Mouse (Mus musculus) bone marrow, adult 2 months (tissue): ENCODE measurements at regions not wholly inside any gene's neighbourhood (a gene's known extent, or its start where the extent isn't known, plus 50 kb on each side); places are given as distances from the start of the nearest gene placed in this dataset.

Source experiments
- H3K27ac ChIP-seq: fragments of 200-500 bp; 2 replicates; pipeline ENCODE4 v1.5.1; 2012; ENCODE audit warnings: low read depth, mild to moderate bottlenecking, control low read depth, inconsistent platforms, low read length; ENCODE audit not compliant: control insufficient read depth, poor library complexity, insufficient read depth
- H3K4me1 ChIP-seq: fragments of 200-500 bp; 2 replicates; pipeline ENCODE4 v1.6.1; 2011; ENCODE audit warnings: low read length; ENCODE audit not compliant: control insufficient read depth, insufficient read depth
- H3K4me3 ChIP-seq: fragments of 200-500 bp; replicated peaks from 2 replicates; pipeline ENCODE3; 2011; ENCODE audit warnings: mild to moderate bottlenecking, low read depth, low read length, control low read depth; ENCODE audit not compliant: control insufficient read depth
- CTCF ChIP-seq: fragments of 200-500 bp; IDR thresholded peaks from 2 replicates; pipeline ENCODE4 v1.5.1; 2011; ENCODE audit warnings: low read length, control low read depth; ENCODE audit not compliant: control insufficient read depth, insufficient read depth
- POLR2A ChIP-seq: fragments of 200-500 bp; IDR thresholded peaks from 2 replicates; pipeline ENCODE4 v1.6.1; 2011; ENCODE audit warnings: low read depth, mild to moderate bottlenecking, control low read depth, low read length, borderline replicate concordance; ENCODE audit not compliant: control insufficient read depth
- WGBS: fragments of 180-500 bp; shearing (Covaris S2); methylation state at CpG from one replicate; pipeline ENCODE4 v1.1.7; 2018; 5-methylcytosine and 5-hydroxymethylcytosine counted together

- H3K4me1 ChIP-seq = no peaks in the 10 kb centered on the region
- 74% methylated on average over 2 of the region's 2 CpGs for WGBS
- H3K4me3 ChIP-seq = no peak overlapping the region
- TF ChIP-seq POLR2A = no peak
- no peak for TF ChIP-seq CTCF
- no peak overlapping the region for H3K27ac ChIP-seq
Measured at GRCm38 (mm10) chr9:46774821-46775220, 223.7 kb upstream of the Gm4791 start.

DNA sequence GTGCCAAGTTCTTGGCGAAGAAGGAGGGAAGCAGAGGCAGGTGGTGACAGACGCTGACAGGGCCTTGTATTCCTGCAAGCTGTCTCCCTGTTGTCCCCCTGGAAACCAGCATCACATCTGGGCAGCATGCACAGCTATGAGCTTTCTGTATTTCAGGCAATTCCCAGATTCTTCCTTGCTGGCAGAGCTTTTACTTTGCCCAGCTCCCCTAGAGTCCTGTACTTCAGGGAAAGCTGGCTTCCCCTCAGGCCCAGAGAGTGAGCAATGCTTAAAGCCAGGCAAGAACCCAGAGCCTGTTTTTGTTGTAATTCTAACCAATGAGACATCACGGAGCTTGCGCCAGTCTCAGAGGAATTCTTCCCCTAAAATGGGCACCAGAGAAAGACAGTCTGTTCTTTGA, 238.3 kb upstream of the Gm4791 start:
- no peaks in the 10 kb centered on the region for H3K4me1 ChIP-seq
- no peak overlapping the region for H3K27ac ChIP-seq
- WGBS = 64% methylated on average over 4 of the region's 4 CpGs
- TF ChIP-seq CTCF (no peak), POLR2A (no peak)
- H3K4me3 ChIP-seq = no peak overlapping the region

DNA sequence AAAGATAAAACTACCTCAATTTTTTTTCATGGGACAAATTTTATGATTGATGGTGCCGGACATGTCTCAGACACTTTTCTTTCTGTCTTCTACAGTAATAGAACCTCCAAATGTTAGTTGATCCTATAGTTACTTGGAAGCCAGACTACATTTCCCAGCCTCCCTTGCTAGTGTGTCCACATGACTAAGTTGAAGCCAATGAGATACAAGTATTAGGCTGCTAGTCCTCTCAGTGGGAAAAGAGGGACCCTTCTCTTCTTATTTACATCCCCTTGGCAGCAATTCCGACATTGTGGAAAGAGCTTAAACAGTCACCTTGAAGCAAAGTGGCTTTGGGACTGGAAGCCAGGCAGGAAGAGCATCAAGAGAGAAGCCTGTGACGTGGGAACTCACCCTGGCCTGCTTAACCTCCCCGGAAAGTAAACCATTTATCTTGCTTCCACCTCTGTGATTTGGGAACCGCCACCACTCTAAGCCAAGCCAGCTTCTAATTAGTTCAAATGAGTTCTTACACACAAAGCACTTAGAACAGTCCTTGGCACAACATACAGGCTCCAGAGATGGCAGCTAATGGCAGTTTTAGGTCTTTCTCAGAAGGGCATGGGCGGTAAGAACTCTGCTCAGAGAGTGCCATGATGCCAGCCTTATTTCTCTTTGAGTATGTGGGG, 241.4 kb upstream of the Gm4791 start:
- no peaks in the 10 kb centered on the region for H3K4me1 ChIP-seq
- 67% methylated on average over 6 of the region's 6 CpGs for WGBS
- TF ChIP-seq POLR2A (no peak), CTCF (no peak)
- no peak overlapping the region for H3K27ac ChIP-seq
- no peak overlapping the region for H3K4me3 ChIP-seq

DNA sequence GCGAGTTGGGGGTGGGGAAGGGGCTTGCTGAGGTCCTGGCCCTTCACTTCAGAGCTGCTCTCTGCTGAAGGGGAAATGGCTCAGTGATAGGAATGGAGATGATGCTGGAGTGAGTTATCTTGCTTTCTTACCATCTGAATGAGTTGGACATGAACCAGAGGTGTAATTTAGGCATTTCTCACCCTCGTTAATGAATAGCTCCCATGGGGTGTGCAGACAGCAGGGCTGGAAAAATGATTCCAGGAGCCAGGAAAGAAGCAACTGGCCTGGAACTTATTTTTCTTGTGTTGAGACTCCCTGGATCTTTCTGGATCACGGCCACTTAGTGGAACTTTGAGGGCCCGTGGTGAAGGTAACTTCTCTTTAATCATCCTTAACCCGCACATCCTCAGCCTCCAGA, 246.6 kb upstream of the Gm4791 start:
- H3K27ac ChIP-seq = no peak overlapping the region
- no peak for TF ChIP-seq POLR2A
- no peak for TF ChIP-seq CTCF
- no peaks in the 10 kb centered on the region for H3K4me1 ChIP-seq
- no peak overlapping the region for H3K4me3 ChIP-seq
- WGBS = 56% methylated on average over 5 of the region's 5 CpGs

- WGBS = 72% methylated on average over 6 of the region's 6 CpGs
- no peak for TF ChIP-seq CTCF
- TF ChIP-seq POLR2A = no peak
- Histone ChIP-seq H3K4me3 (no peak overlapping the region), H3K4me1 (no peaks in the 10 kb centered on the region), H3K27ac (no peak overlapping the region)
Measured at GRCm38 (mm10) chr9:46749441-46749840, 249.1 kb upstream of the Gm4791 start.

GRCm38 (mm10) chr9:46746266-46746665, 252.3 kb upstream of the Gm4791 start:
- no peak overlapping the region for H3K4me3 ChIP-seq
- no peak overlapping the region for H3K27ac ChIP-seq
- WGBS = 66% methylated on average over 3 of the region's 3 CpGs
- H3K4me1 ChIP-seq = no peaks in the 10 kb centered on the region
- TF ChIP-seq CTCF (no peak), POLR2A (no peak)

DNA sequence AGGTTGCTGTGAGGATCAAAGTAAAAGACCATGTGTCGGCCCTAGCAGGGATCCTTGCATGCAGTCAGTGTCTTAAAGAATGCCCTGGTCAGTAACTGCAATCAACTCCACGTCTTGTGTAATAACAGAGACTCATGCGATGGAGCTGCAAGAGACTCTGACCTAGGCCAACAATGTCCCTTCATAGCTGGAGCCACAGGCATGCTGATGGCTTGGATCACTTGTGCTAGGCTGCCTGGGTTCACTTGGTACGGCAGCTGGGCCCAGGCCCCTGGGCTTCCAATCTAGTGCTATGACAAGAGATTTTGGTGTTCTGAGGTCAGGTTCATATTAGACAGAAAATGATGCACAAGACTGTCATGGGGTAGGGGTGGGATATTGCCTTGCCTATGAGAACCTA, 258.0 kb upstream of the Gm4791 start:
- Histone ChIP-seq H3K4me1 (no peaks in the 10 kb centered on the region), H3K4me3 (no peak overlapping the region), H3K27ac (no peak overlapping the region)
- 76% methylated on average over 4 of the region's 4 CpGs for WGBS
- TF ChIP-seq POLR2A (no peak), CTCF (no peak)

DNA sequence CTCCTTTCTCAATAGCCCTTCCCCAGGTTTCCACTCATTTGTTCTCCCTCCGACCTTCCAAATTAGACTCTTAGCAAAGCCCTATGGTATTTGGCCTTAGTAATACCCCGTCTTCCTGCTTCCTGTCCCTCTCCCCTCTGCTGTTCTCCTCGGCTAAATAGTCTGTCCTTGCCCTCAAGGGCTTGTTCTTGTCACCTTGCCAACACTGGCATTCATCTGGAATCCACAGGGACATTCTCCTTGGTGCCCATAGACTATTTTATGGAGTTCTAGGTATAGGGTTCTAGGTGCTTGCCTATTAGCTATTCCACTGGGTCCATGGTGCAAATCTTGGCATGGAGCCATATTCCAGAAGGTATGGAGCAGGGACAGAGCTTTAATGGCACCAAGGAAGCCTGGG, 259.2 kb upstream of the Gm4791 start:
- WGBS = 21% methylated on average over 3 of the region's 3 CpGs
- TF ChIP-seq CTCF = no peak
- no peak for TF ChIP-seq POLR2A
- H3K4me3 ChIP-seq = no peak overlapping the region
- H3K27ac ChIP-seq = no peak overlapping the region
- no peaks in the 10 kb centered on the region for H3K4me1 ChIP-seq

DNA sequence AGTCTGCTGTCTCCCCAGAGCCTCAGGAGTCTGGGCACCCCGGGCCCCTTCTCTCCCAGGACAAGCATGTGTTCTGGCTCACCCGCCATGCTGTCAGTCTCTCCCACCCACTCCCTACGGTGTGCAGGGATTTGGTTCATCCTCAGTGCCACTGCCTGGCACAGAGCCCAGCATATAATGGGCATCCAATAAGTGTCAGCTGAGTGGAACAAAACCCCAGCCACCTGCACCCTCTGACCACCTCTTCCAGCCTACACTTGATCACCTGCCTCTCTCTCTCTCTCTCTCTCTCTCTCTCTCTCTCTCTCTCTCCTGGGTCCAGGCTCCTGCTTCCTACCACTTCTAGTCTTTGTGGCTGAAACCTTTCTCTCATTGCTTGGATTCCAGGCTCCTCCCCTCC, 259.9 kb upstream of the Gm4791 start:
- TF ChIP-seq CTCF (no peak), POLR2A (no peak)
- Histone ChIP-seq H3K27ac (no peak overlapping the region), H3K4me3 (no peak overlapping the region), H3K4me1 (no peaks in the 10 kb centered on the region)
- 63% methylated on average over 3 of the region's 3 CpGs for WGBS
